Mouse (Mus musculus) urinary bladder, postnatal 10 days (tissue): ENCODE data around the gene Dmwd.

Source experiments
- DNase-seq: peaks from one replicate; pipeline ENCODE4 v3.0.0; 2022; ENCODE audit warnings: low spot score

The Dmwd gene

GRCm38 (mm10) chr7:19094826-19095750, 19.1 kb downstream of the Dmwd start:
- no peak for DNase-seq

DNA sequence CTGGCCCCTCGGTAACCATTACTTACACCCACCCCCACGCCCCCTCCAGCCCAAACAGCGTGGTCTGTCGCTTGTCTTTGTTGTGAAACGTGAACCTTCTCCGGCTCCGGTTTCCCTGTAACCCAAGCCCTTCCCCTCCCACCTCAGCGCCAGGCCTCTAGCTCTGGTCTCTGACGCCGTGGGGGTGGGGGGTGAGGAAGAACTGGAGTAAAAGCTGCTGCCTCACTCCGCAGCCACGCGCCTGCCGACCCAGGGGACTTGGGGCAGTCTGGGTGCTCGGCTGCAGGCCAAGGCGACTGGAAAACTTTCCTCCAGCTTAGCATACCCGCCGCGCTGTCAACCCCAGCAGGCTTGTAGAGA, 19.7 kb downstream of the Dmwd start:
- DNase-seq, result no peak

DNA sequence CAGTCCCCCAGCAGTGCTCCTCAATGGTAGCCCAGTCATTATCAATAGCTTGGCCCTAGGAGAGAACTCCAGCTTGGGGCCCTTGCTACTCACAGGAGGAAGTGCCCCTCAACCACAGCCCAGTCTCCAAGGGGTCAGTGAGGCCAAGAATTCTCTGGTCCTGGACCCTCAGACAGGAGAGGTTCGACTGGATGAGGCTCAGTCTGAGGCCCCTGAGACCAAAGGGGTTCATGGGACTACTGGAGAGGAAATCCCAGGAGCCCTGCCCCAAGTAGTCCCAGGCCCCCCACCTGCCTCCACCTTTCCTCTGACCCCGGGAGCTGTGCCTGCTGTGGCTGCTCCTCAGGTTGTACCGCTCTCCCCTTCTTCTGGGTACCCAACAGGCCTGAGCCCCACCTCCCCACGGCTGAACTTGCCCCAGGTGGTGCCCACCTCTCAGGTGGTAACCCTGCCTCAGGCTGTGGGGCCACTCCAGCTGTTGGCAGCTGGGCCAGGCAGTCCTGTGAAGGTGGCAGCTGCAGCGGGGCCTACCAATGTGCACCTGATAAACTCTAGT, 20.5 kb downstream of the Dmwd start:
- DNase-seq, result no peak

DNA sequence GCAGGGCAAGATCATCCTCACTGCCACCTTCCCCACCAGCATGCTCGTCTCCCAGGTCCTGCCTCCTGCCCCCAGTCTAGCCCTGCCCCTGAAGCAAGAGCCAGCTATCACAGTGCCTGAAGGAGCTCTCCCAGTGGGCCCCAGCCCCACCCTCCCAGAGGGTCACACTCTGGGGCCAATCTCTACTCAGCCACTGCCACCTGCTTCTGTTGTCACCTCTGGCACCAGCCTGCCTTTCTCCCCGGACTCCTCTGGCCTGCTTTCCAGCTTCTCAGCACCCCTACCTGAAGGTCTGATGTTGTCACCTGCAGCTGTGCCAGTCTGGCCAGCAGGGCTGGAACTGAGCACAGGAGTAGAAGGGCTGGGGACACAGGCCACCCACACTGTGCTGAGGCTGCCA, 21.2 kb downstream of the Dmwd start:
- DNase-seq, result no peak

DNA sequence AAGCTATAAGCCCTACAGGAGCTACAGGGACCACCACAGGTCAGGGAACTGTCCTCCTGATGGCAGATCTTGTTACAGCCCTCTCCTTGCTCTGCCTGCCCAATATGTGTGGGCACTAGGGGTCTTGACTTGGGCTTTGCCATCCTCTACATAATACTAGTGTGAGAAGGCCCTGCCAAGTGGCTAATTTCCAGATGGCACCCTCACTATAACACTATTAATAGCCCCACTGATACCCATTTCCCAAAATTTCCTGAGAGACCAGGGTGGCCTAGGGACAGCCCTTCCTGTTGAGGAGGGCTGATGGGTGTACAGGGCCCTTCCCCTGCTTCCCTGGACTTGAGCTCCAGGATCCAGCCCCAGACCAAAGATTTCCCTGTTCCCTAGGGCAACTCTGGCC, 21.8 kb downstream of the Dmwd start:
- DNase-seq, result no peak

DNA sequence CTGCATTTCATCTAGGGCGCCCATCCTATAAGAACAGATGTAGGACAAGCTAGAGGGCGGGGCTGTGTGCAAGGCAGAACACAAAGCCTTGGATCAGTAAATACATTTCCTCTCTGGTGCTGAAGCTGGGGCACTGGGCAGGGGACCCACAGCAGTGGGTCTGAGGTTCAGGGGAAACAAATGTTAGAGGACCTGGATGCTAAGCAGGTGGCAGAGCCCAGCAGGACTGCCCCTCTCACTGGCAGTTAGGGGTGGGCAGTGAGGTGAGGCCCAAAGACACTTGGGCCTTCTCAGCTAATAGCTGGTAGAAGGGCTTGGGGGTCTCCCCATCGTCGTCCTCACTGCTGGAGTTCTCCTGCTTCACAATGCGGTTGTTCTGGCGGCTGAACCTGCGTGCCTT, 22.8 kb downstream of the Dmwd start:
- DNase-seq, result no peak

- no peak for DNase-seq
These were observed 24.3 kb downstream of the Dmwd start for GRCm38 (mm10) chr7:19100290-19100689.

DNA sequence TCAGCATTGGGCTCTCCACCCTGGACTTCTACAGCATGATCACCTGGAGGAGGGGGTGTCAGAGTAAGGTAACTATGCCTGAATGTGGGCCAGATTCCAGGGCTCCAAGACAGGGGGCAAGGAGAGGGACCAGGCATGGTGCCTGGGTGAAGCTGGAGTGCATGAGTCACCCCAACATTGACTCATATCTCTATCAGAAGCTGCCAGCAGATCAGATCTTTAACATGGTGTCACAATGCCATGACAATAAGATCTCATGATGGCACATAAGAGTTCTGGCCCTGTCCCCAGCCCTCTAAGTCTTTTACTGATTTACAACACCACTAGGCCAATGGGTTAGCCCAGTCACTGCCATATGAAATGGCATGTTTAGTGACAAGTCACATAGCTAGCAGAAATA, 27.7 kb downstream of the Dmwd start:
- DNase-seq, result no peak

DNA sequence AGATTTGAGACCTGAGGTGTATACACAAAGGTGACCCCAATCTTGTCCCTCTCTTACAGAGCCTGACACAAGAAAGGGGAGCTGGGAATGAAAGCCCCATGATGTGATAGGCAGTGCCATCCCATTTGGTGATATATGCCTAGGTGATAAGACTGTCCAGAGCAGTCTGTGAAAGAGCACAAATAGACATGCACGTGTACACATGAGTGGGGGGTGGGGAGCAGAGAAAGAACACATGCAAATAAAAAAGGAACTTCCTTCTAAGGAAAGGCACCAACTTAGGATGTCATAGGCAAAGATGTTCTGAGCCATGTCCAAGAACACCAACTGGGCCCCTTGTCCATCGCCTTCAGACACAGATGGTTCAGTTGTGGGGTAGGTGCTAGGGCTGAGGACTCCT, 28.5 kb downstream of the Dmwd start:
- DNase-seq, result no peak

GRCm38 (mm10) chr7:19107436-19107835, 31.4 kb downstream of the Dmwd start:
- no peak for DNase-seq

GRCm38 (mm10) chr7:19109565-19109964, 33.5 kb downstream of the Dmwd start:
- no peak for DNase-seq

GRCm38 (mm10) chr7:19118028-19118771, 42.2 kb downstream of the Dmwd start, which contains the start of gene Gm4969:
Gene Gm4969 (minus strand): TSS chr7:19118368.
- DNase-seq, result no peak

DNA sequence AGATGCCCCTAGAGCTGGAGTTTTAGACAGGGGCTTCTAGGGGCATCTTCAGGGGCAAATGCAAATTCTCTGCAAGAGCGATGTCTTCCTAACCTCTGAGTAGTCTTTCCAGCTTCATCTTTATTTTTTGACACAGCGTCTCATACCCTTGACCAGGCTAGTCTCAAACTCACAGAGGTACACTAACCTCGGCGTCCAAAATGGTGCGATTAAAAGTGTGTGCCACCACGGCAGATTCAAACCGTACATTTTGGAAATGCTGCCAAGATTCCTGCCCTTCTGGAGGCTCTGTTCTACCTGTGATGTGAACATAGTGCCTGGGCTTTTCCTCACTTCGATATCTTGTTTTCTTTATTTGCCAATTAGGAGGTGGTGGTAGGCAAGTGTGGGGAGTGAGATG, 43.1 kb downstream of the Dmwd start:
- no peak for DNase-seq

GRCm38 (mm10) chr7:19119631-19120429, 43.8 kb downstream of the Dmwd start, which contains the start of gene Fbxo46:
Gene Fbxo46 (plus strand): TSS chr7:19119859.
- DNase-seq, result peak; percentile 71

DNA sequence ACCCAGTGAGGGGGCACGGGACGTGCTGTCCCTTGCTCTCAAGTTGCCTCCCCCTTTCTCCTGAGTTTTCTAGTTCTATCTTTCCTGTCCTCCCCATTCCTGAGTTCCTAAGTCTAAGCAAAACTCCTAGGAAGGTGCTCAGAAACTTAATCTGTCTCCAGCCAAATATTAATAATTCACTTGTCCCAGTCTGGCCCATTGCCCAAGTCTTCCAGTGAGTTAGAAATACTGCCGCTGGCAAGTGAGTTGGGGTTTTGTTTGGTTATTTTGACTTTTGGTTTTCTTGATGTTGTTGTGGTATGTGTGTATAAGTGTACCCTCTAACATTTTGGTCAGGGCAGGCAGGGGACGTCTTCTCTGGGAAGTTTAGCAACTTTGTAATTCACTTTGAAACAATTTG, 45.7 kb downstream of the Dmwd start:
- no peak for DNase-seq

GRCm38 (mm10) chr7:19124713-19125112, 48.7 kb downstream of the Dmwd start:
- DNase-seq, result no peak

DNA sequence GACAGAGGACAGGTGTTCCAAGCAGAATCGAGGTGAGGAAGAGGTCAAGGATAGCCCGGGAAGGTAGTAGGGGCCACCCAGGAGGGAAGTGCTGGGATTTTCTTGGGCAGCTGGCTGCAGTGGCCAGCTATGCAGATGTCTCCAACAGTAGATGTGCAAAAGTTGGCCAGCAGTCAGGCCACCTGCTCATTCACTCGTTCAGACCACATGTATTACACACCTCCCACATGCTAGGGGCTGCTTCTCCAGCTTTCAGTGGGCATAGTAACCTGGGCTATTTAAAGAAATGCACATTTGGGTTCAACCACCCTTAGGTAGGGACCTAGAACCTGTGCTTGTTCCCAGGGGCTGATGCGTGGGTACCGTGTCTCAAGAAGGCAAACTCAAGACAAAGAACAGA, 51.7 kb downstream of the Dmwd start:
- DNase-seq, result no peak

DNA sequence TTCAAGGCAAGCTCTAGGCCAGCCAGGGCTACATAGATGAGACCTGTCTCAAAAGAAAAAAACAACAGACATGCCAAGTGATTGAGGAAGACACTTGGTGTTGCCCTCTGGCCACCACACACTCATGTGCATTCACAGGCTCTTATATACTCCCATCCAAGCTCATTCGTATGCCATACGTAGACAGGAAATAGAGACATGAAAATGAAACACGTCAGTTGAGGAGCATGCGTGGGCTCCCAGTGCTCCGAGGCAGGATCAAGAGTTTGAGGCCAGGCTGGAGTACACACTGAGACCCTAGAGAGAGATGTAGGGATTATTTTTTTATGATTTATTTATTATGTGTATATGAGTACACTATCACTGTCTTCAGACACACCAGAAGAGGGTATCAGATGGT, 53.4 kb downstream of the Dmwd start:
- DNase-seq, result no peak

DNA sequence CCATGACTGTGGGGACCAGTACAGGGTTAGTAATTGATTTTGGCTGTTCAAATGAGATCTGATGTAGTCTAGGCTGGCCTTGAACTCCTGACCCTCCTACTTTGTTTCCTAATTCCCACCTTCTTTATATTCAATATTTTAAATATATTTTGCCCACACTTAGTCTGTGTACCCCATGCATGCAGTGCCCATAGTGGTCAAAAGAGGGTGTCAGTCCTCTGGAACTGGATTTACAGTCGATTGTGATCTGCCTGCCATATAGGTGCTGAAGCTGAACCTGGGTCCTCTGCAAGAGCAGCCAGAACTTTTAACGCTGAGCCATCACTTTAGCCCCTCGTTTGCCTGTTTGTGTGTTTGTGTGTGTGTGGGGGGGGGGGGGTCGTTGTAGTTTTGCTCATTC, 54.6 kb downstream of the Dmwd start:
- no peak for DNase-seq

GRCm38 (mm10) chr7:19131324-19131848, 55.4 kb downstream of the Dmwd start:
- peak; percentile 93 for DNase-seq
